Mouse (Mus musculus): ENCODE measurements around the gene Porcn. TPM values are rescaled to one million over a fixed set of nuclear protein-coding genes. Genes with fewer than 3 reads are reported as not detected.

The Porcn gene
- polyA plus RNA-seq, 1 experiment from 2014 or later = 0.60 TPM

Other genes starting within 250 kb of the Porcn start
- gene Gata1, start 228.5 kb downstream of the Porcn start, polyA plus RNA-seq (2015; fragmentation: Nextera tagmentation; extraction: Ambion mirVana) = 2.9 and 3.1 TPM in 2 replicates
- gene Glod5, start 188.0 kb downstream of the Porcn start, polyA plus RNA-seq (2015; fragmentation: Nextera tagmentation; extraction: Ambion mirVana) = 0.27 TPM in 1 of 2 replicates, not detected in the other
- 60.7 and 62.4 TPM in 2 replicates for gene Suv39h1, start 131.8 kb downstream of the Porcn start, polyA plus RNA-seq (2015; fragmentation: Nextera tagmentation; extraction: Ambion mirVana)
- 13.7 and 18.2 TPM in 2 replicates for gene Was, start 116.0 kb downstream of the Porcn start, polyA plus RNA-seq (2015; fragmentation: Nextera tagmentation; extraction: Ambion mirVana)
- 10.9 and 13.3 TPM in 2 replicates for gene Wdr13, start 73.6 kb downstream of the Porcn start, polyA plus RNA-seq (2015; fragmentation: Nextera tagmentation; extraction: Ambion mirVana)
- 1,171 and 1,412 TPM in 2 replicates for gene Rbm3, start 60.6 kb downstream of the Porcn start, polyA plus RNA-seq (2015; fragmentation: Nextera tagmentation; extraction: Ambion mirVana)
- 10.7 and 12.0 TPM in 2 replicates for gene Tbc1d25, start 30.3 kb downstream of the Porcn start, polyA plus RNA-seq (2015; fragmentation: Nextera tagmentation; extraction: Ambion mirVana)
- 53.4 and 59.1 TPM in 2 replicates for gene Ebp, start 13.0 kb downstream of the Porcn start, polyA plus RNA-seq (2015; fragmentation: Nextera tagmentation; extraction: Ambion mirVana)
- gene Ftsj1, start 45.9 kb upstream of the Porcn start, polyA plus RNA-seq (2015; fragmentation: Nextera tagmentation; extraction: Ambion mirVana) = 30.2 and 35.9 TPM in 2 replicates
- gene Slc38a5, start 64.6 kb upstream of the Porcn start, polyA plus RNA-seq (2015; fragmentation: Nextera tagmentation; extraction: Ambion mirVana) = 0.16 and 0.26 TPM in 2 replicates
- not detected in 2 replicates for gene Ssxb10, start 120.9 kb upstream of the Porcn start, polyA plus RNA-seq (2015; fragmentation: Nextera tagmentation; extraction: Ambion mirVana)
- gene Ssxb9, start 160.5 kb upstream of the Porcn start, polyA plus RNA-seq (2015; fragmentation: Nextera tagmentation; extraction: Ambion mirVana) = not detected in 2 replicates
- not detected in 2 replicates for gene Ssxb1, start 206.8 kb upstream of the Porcn start, polyA plus RNA-seq (2015; fragmentation: Nextera tagmentation; extraction: Ambion mirVana)